Mouse (Mus musculus) E14TG2a.4 (cell line): Measurements from ENCODE around the gene Nr2f2.
A peak's percentile ranks its signal among the peaks of the same experiment; 100 is the strongest.

Experiments
- H3K27me3 ChIP-seq: 2 replicates; pipeline ENCODE4 v1.6.1; 2014; ENCODE audit warnings: low read length, control low read depth; ENCODE audit not compliant: insufficient read depth
- H3K36me3 ChIP-seq: 2 replicates; pipeline ENCODE4 v1.6.1; 2014; ENCODE audit warnings: low read length, control low read depth; ENCODE audit not compliant: insufficient read depth
- H3K4me1 ChIP-seq: replicated peaks from 2 replicates; pipeline ENCODE4 v1.6.1; 2014; ENCODE audit warnings: low read depth, low read length, control low read depth
- H3K4me3 ChIP-seq: replicated peaks from 2 replicates; pipeline ENCODE4 v1.5.1; 2014; ENCODE audit warnings: mild to moderate bottlenecking, low read length
- H3K9me3 ChIP-seq: 2 replicates; pipeline ENCODE4 v1.6.1; 2014; ENCODE audit warnings: low read length, control low read depth
- CTCF ChIP-seq: conservative IDR thresholded peaks from 2 replicates; pipeline ENCODE4 v1.5.1; 2014; ENCODE audit warnings: low read length
- NANOG ChIP-seq: IDR thresholded peaks from 2 replicates; pipeline ENCODE4 v1.6.1; 2014; ENCODE audit warnings: borderline replicate concordance, low read length, mixed read lengths
- POU5F1 ChIP-seq: IDR thresholded peaks from 2 replicates; pipeline ENCODE4 v1.6.1; 2014; ENCODE audit warnings: low read length, borderline replicate concordance

Gene Nr2f2

DNA sequence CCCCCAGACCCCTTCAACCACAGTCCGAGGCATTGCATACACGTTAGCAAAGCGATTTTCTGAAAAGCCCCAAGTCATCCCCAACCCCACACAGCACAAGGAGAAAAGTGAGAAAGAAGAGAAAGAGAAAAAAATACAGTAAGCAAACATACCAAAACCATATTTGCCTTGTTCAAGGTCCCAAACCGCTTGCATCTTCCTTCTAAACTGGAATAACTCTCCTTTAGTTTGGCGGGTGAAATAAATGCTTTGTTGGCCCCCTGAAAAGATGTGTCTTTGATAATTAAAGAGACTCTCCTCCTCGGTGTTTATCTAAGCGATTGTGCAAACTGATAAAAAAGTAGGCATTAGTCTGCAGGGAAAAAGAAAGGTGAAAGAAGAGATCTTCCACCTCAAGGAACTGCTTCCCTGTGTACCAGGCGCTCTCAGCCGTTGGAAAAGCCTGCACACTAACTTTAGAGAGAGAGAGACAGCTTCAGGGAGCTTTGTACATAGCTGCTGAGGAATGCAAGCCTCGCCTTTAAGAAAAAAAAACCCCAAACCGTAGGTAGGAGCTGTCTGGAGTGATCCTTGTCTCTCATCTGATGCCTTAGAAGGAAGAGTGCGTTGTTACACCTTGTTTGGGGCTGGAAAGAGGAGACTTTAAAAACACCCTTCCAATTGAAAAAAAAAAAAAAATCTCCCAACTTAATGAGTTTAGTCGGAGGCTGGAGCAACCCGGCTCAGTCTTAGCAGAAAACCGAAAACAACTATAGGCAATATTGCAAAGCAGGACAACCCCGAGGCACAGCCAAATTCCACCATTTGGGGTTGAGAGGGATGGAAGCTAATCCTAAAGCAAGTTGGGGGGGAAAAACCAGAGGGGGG lies at the start of gene Nr2f2:
Gene Nr2f2, minus strand, starts transcription at position 795 of the 867 bp plus-strand sequence.
- peaks cover 54% of the 10 kb centered on the region for H3K4me1 ChIP-seq
- H3K4me3 ChIP-seq = peak within 1 kb of the TSS; percentile 32; the same call in 1 of the 2 replicates
- TF ChIP-seq CTCF (no peak), NANOG (no peak), POU5F1 (no peak)
- H3K9me3 ChIP-seq = 0 out of 2 replicates have a peak, but pooled peaks cover 5% of the 10 kb centered on the region
- H3K27me3 ChIP-seq = peaks cover 90% of the 10 kb centered on the region
- no peaks in the 10 kb centered on the region for H3K36me3 ChIP-seq

- H3K27me3 ChIP-seq = peaks cover 4% of the 10 kb centered on the region; the same call in 1 of the 2 replicates
- TF ChIP-seq CTCF (no peak), POU5F1 (no peak), NANOG (no peak)
- no peaks in the 10 kb centered on the region for H3K9me3 ChIP-seq
- H3K4me3 ChIP-seq = no peak overlapping the region
- H3K4me1 ChIP-seq = no peaks in the 10 kb centered on the region
- H3K36me3 ChIP-seq = no peaks in the 10 kb centered on the region
Observed at GRCm38 (mm10) chr7:70414461-70414860, 47.9 kb upstream of the Nr2f2 start.

DNA sequence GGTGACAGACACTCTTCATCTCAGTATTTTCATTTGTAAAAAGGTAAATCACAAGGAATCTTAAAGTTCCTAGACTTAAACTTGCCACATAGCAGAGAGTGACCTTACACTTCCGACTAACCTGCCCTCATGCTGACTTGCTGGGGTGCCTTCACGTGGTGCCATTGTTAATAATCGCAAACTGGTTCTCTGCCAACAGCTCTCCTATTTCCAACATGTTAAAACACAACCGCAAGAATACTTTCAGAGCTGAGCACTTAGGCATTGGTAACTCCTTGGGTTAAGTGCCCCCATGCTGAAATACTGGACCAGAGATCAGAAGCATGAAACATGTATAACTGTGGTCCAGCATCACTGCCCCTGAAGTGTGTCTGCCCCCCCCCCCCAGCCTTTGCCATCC lies 47.1 kb upstream of the Nr2f2 start:
- Histone ChIP-seq H3K27me3 (peaks cover 4% of the 10 kb centered on the region; the same call in 1 of the 2 replicates), H3K4me3 (no peak overlapping the region), H3K36me3 (no peaks in the 10 kb centered on the region), H3K9me3 (no peaks in the 10 kb centered on the region), H3K4me1 (0 out of 2 replicates have a peak, but pooled peaks cover 3% of the 10 kb centered on the region)
- TF ChIP-seq CTCF = no peak
- no peak for TF ChIP-seq POU5F1
- no peak for TF ChIP-seq NANOG

- Histone ChIP-seq H3K9me3 (no peaks in the 10 kb centered on the region), H3K36me3 (no peaks in the 10 kb centered on the region), H3K4me1 (0 out of 2 replicates have a peak, but pooled peaks cover 5% of the 10 kb centered on the region), H3K27me3 (peaks cover 4% of the 10 kb centered on the region; the same call in 1 of the 2 replicates), H3K4me3 (no peak overlapping the region)
- no peak for TF ChIP-seq CTCF
- TF ChIP-seq NANOG = no peak
- TF ChIP-seq POU5F1 = no peak
Observed at GRCm38 (mm10) chr7:70412900-70413299, 46.4 kb upstream of the Nr2f2 start.

DNA sequence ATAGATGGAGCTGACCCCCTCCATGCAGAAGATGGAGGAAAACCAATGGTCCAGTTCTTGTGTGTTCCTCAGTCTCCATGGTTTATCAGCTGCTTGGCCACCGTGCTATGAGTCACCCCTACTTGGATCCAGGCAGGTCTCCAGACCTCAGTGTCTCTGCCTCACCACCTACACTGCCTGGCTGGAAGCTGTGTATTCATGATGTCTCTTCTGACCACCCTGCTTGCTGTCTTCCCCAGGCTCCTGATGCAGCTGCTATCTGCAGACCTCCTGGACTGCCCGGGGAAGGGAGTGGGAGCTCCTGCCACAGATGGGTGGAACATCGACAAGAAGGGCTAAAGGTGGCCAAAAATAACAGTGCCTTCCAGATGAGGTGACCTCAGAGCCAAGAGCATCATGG lies 43.8 kb upstream of the Nr2f2 start:
- no peak for TF ChIP-seq POU5F1
- TF ChIP-seq CTCF = no peak
- no peak for TF ChIP-seq NANOG
- H3K4me3 ChIP-seq = no peak overlapping the region
- H3K9me3 ChIP-seq = no peaks in the 10 kb centered on the region
- H3K4me1 ChIP-seq = 0 out of 2 replicates have a peak, but pooled peaks cover 5% of the 10 kb centered on the region
- H3K36me3 ChIP-seq = no peaks in the 10 kb centered on the region
- H3K27me3 ChIP-seq = peaks cover 1% of the 10 kb centered on the region; the same call in 1 of the 2 replicates

GRCm38 (mm10) chr7:70409890-70410289 lies 43.4 kb upstream of the Nr2f2 start:
- no peaks in the 10 kb centered on the region for H3K36me3 ChIP-seq
- no peak for TF ChIP-seq CTCF
- no peak for TF ChIP-seq NANOG
- TF ChIP-seq POU5F1 = no peak
- H3K27me3 ChIP-seq = no peaks in the 10 kb centered on the region
- no peaks in the 10 kb centered on the region for H3K9me3 ChIP-seq
- H3K4me3 ChIP-seq = no peak overlapping the region
- 0 out of 2 replicates have a peak, but pooled peaks cover 5% of the 10 kb centered on the region for H3K4me1 ChIP-seq

DNA sequence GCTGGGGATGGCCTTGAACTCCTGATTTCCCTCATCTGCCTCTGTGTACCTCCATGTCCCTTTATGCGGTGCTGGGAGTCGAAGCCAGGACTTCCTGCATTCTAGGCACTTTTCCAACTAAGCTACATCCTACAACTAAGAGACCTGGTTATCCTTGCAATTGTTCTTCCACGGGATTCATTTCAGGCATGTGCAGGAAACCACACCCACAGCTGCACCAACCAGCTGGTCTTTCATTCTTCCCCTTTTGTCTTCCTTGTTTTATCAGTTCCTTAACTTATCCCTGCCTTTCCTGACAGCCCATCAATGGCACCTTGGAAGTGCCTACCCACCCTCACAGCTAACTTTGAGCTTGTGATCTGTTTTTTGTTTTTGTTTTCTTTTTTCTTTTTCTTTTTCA lies 42.3 kb upstream of the Nr2f2 start:
- H3K9me3 ChIP-seq = no peaks in the 10 kb centered on the region
- H3K4me1 ChIP-seq = 0 out of 2 replicates have a peak, but pooled peaks cover 5% of the 10 kb centered on the region
- H3K4me3 ChIP-seq = no peak overlapping the region
- no peaks in the 10 kb centered on the region for H3K36me3 ChIP-seq
- TF ChIP-seq NANOG (no peak), POU5F1 (no peak), CTCF (no peak)
- H3K27me3 ChIP-seq = no peaks in the 10 kb centered on the region

- Histone ChIP-seq H3K27me3 (no peaks in the 10 kb centered on the region), H3K36me3 (no peaks in the 10 kb centered on the region), H3K4me1 (0 out of 2 replicates have a peak, but pooled peaks cover 5% of the 10 kb centered on the region), H3K4me3 (no peak overlapping the region), H3K9me3 (no peaks in the 10 kb centered on the region)
- TF ChIP-seq NANOG (no peak), POU5F1 (no peak), CTCF (no peak)
Observed at GRCm38 (mm10) chr7:70407123-70407522, 40.6 kb upstream of the Nr2f2 start.

- Histone ChIP-seq H3K27me3 (no peaks in the 10 kb centered on the region), H3K9me3 (no peaks in the 10 kb centered on the region), H3K4me3 (no peak overlapping the region), H3K36me3 (no peaks in the 10 kb centered on the region), H3K4me1 (0 out of 2 replicates have a peak, but pooled peaks cover 5% of the 10 kb centered on the region)
- TF ChIP-seq NANOG (no peak), CTCF (no peak), POU5F1 (no peak)
Observed at GRCm38 (mm10) chr7:70406527-70406926, 40.0 kb upstream of the Nr2f2 start.
